Mouse (Mus musculus): ENCODE data around the gene Zbtb2.

GRCm38 (mm10) chr10:4375267-4375666 lies 12.6 kb downstream of the Zbtb2 start:
- no peak for TF ChIP-seq POLR2A (IDR thresholded peaks at IDR 0.05; ENCODE audit: borderline replicate concordance, extremely low read depth, low read depth, low read length)
- TF ChIP-seq CTCF (IDR thresholded peaks at IDR 0.05; ENCODE audit: insufficient read depth, low read length) = no peak
